In the genomic region with DNA sequence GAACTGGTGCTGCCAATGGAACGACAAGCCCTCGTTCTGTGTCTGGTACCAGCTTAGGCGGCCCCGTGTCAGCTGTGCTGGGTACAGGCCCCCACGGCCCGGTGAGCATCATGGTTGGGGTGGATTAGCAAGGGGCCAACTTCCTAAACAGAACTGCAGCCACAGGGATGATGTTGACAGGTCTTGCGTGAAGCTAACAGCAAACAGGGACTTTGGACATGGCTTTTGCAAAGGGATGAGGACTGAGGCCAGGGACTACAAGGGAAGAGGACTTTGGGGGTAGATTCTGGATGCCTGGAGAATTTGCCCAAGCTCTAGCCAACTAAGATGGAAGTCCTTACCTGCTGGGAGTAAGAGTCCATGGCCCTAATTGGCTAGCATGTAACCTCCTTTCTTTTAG, we compare ENCODE assay signal across 30 mouse cellular contexts. TPM values are rescaled to one million over a fixed set of nuclear protein-coding genes. Genes with fewer than 3 reads are reported as not detected.
DNase-seq lines count a peak whose midpoint lies in the region; ATAC-seq and TF ChIP-seq lines count a peak whose summit lies in the region.
"Had no signal": no experiment of that assay in that cellular context is flagged by ENCODE, and none has a peak within 500 bp of the region (broad histone marks: within the 10 kb centered on the region; RNA-seq: fewer than 3 reads in every experiment).

No protein-coding gene starts in this region.

- no peak overlapping the region for H3K9ac ChIP-seq in liver, adult 2 months (ENCODE audit: low read depth, low read length)
- no peak overlapping the region for H3K9ac ChIP-seq in liver, embryonic 12.5 days
- no peak overlapping the region for H3K9ac ChIP-seq in liver, embryonic 13.5 days
- H3K9ac ChIP-seq in liver, embryonic 15.5 days = no peak overlapping the region
- H3K9ac ChIP-seq in liver, postnatal 0 days (replicated peaks) = no peak overlapping the region
- H3K9ac ChIP-seq: embryonic facial prominence, embryonic 13.5 days; embryonic facial prominence, embryonic 15.5 days; forebrain, embryonic 12.5 days had no signal

- no peak for TF ChIP-seq EP300 in liver, postnatal 0 days (IDR thresholded peaks at IDR 0.05; ENCODE audit: low read depth)

- ATAC-seq in liver, embryonic 12.5 days = no peak
- peak; percentile 58; the same call in 1 of the 2 replicates for ATAC-seq in liver, embryonic 13.5 days (ENCODE audit: low read depth)
- ATAC-seq in liver, embryonic 15.5 days (ENCODE audit: insufficient read depth) = 0 out of 2 replicates have a peak, but pooled peaks have one; percentile 44
- peak; percentile 80 for ATAC-seq in liver, postnatal 0 days
- no peak for ATAC-seq in granulocyte monocyte progenitor cell, adult 5-6 weeks (replicated peaks; ENCODE audit: poor library complexity, severe bottlenecking)
- ATAC-seq: forebrain, embryonic 14.5 days had no signal

- no peak for TF ChIP-seq CTCF in liver, adult 2 months (IDR thresholded peaks at IDR 0.05; ENCODE audit: low read depth, low read length)
- TF ChIP-seq CTCF in liver, postnatal 0 days (IDR thresholded peaks at IDR 0.05; ENCODE audit: low read depth) = no peak

- H3K27me3 ChIP-seq in liver, adult 2 months (ENCODE audit: control insufficient read depth, insufficient read depth, low read length) = no peaks in the 10 kb centered on the region
- H3K27me3 ChIP-seq in liver, embryonic 12.5 days (replicated peaks) = peaks cover 10% of the 10 kb centered on the region
- H3K27me3 ChIP-seq in liver, embryonic 13.5 days = no peaks in the 10 kb centered on the region
- no peaks in the 10 kb centered on the region for H3K27me3 ChIP-seq in liver, embryonic 15.5 days
- H3K27me3 ChIP-seq in liver, postnatal 0 days (ENCODE audit: insufficient read depth, low read length) = no peaks in the 10 kb centered on the region
- H3K27me3 ChIP-seq: embryonic facial prominence, embryonic 13.5 days; embryonic facial prominence, embryonic 15.5 days; forebrain, embryonic 12.5 days had no signal

- 0 out of 2 replicates have a peak, but pooled peaks cover 4% of the 10 kb centered on the region for H3K4me1 ChIP-seq in liver, adult 2 months (ENCODE audit: control insufficient read depth, insufficient read depth, low read length)
- H3K4me1 ChIP-seq in liver, embryonic 12.5 days = 0 out of 2 replicates have a peak, but pooled peaks cover 4% of the 10 kb centered on the region
- H3K4me1 ChIP-seq in liver, embryonic 13.5 days (replicated peaks) = peaks cover 9% of the 10 kb centered on the region; the same call in 1 of the 2 replicates
- 0 out of 2 replicates have a peak, but pooled peaks cover 2% of the 10 kb centered on the region for H3K4me1 ChIP-seq in liver, embryonic 15.5 days (replicated peaks)
- H3K4me1 ChIP-seq in liver, postnatal 0 days (ENCODE audit: insufficient read depth) = 0 out of 2 replicates have a peak, but pooled peaks cover 5% of the 10 kb centered on the region
- H3K4me1 ChIP-seq: embryonic facial prominence, embryonic 13.5 days; embryonic facial prominence, embryonic 15.5 days; forebrain, embryonic 12.5 days had no signal

- TF ChIP-seq POLR2A in liver, adult 2 months (IDR thresholded peaks at IDR 0.05; ENCODE audit: extremely low read depth, insufficient read depth, low read length) = no peak

- H3K36me3 ChIP-seq in liver, adult 2 months (ENCODE audit: control insufficient read depth, insufficient read depth, low read length) = no peaks in the 10 kb centered on the region
- H3K36me3 ChIP-seq in liver, embryonic 12.5 days = no peaks in the 10 kb centered on the region
- H3K36me3 ChIP-seq in liver, embryonic 13.5 days = no peaks in the 10 kb centered on the region
- H3K36me3 ChIP-seq in liver, embryonic 15.5 days (replicated peaks) = no peaks in the 10 kb centered on the region
- H3K36me3 ChIP-seq in liver, postnatal 0 days (replicated peaks; ENCODE audit: insufficient read depth, low read length) = no peaks in the 10 kb centered on the region
- H3K36me3 ChIP-seq: embryonic facial prominence, embryonic 13.5 days; embryonic facial prominence, embryonic 15.5 days; forebrain, embryonic 10.5 days; forebrain, embryonic 12.5 days had no signal

- H3K79me2 ChIP-seq in liver, adult 2 months (ENCODE audit: control insufficient read depth, insufficient read depth, low read length) = no peaks in the 10 kb centered on the region

- H3K4me2 ChIP-seq in liver, embryonic 12.5 days = no peak overlapping the region
- no peak overlapping the region for H3K4me2 ChIP-seq in liver, embryonic 13.5 days
- H3K4me2 ChIP-seq in liver, embryonic 15.5 days = no peak overlapping the region
- H3K4me2 ChIP-seq in liver, postnatal 0 days (ENCODE audit: low read depth, low read length) = no peak overlapping the region
- H3K4me2 ChIP-seq: embryonic facial prominence, embryonic 13.5 days; embryonic facial prominence, embryonic 15.5 days; forebrain, embryonic 12.5 days had no signal

- H3K4me3 ChIP-seq in liver, adult 2 months (ENCODE audit: insufficient read depth, low read depth, low read length) = no peak overlapping the region
- no peak overlapping the region for H3K4me3 ChIP-seq in liver, embryonic 12.5 days
- H3K4me3 ChIP-seq in liver, embryonic 13.5 days (replicated peaks) = no peak overlapping the region
- H3K4me3 ChIP-seq in liver, embryonic 15.5 days (replicated peaks) = no peak overlapping the region
- H3K4me3 ChIP-seq in liver, postnatal 0 days (ENCODE audit: low read depth, low read length) = no peak overlapping the region
- H3K4me3 ChIP-seq: embryonic facial prominence, embryonic 13.5 days; embryonic facial prominence, embryonic 15.5 days; erythroblast, embryonic 14.5 days; forebrain, embryonic 10.5 days; forebrain, embryonic 12.5 days had no signal

- WGBS in liver, adult 2 months = 43% methylated on average over 7 of the region's 7 CpGs
- 76% methylated on average over 7 of the region's 7 CpGs for WGBS in liver, embryonic 12.5 days (ENCODE audit: insufficient replicate concordance)
- 78% methylated on average over 7 of the region's 7 CpGs for WGBS in liver, embryonic 13.5 days (ENCODE audit: insufficient replicate concordance)
- 58% methylated on average over 7 of the region's 7 CpGs for WGBS in liver, embryonic 15.5 days (ENCODE audit: insufficient replicate concordance)
- 69% methylated on average over 7 of the region's 7 CpGs for WGBS in liver, postnatal 0 days (ENCODE audit: insufficient replicate concordance)

- H3K27ac ChIP-seq in liver, adult 2 months (replicated peaks; ENCODE audit: insufficient read depth, low read depth, low read length) = no peak overlapping the region
- H3K27ac ChIP-seq in liver, embryonic 12.5 days = no peak overlapping the region
- H3K27ac ChIP-seq in liver, embryonic 13.5 days = no peak overlapping the region
- H3K27ac ChIP-seq in liver, embryonic 15.5 days (replicated peaks) = no peak overlapping the region
- H3K27ac ChIP-seq in liver, postnatal 0 days (ENCODE audit: low read depth) = no peak overlapping the region
- H3K27ac ChIP-seq: embryonic facial prominence, embryonic 13.5 days; embryonic facial prominence, embryonic 15.5 days; forebrain, embryonic 10.5 days; forebrain, embryonic 12.5 days had no signal

- no peaks in the 10 kb centered on the region for H3K9me3 ChIP-seq in liver, embryonic 12.5 days (replicated peaks)
- H3K9me3 ChIP-seq in liver, embryonic 13.5 days (replicated peaks) = no peaks in the 10 kb centered on the region
- no peaks in the 10 kb centered on the region for H3K9me3 ChIP-seq in liver, embryonic 15.5 days (replicated peaks)
- no peaks in the 10 kb centered on the region for H3K9me3 ChIP-seq in liver, postnatal 0 days (ENCODE audit: low read length)
- H3K9me3 ChIP-seq: embryonic facial prominence, embryonic 15.5 days; forebrain, embryonic 10.5 days; forebrain, embryonic 12.5 days had no signal

- DNase-seq in liver, adult 2 months (ENCODE audit: extremely low read depth, low read depth, low spot score) = peak; percentile 53
- DNase-seq in liver, embryonic 13.5 days = no peak
- peak; percentile 19 for DNase-seq in liver, postnatal 0 days
- DNase-seq in gastrocnemius, adult 18-20 months (ENCODE audit: low spot score) = no peak
- DNase-seq: adrenal gland, adult 2 months; adrenal gland, postnatal 10 days; adrenal gland, postnatal 25 days; cerebellum, adult 11 months; cerebellum, adult 18-20 months; cerebellum, adult 8-10 months; cerebellum, adult 9-11 months; cerebellum, postnatal 14 days; cerebellum, postnatal 36 days; embryo, embryonic 11 days had no signal

RNA-seq across cellular contexts. Expression of gene Muc20, which starts 30.3 kb away (rescaled TPM):
- not detected in 2 replicates for total RNA-seq in liver, adult 2 months (2014; rRNA removed)
- polyA plus RNA-seq in liver, adult 2 months (2012; rRNA removed) = not detected in 2 replicates
- polyA plus RNA-seq in liver, embryonic 12.5 days (2016; fragmentation: Nextera tagmentation; extraction: Ambion mirVana) = not detected in 2 replicates
- polyA plus RNA-seq in liver, embryonic 13.5 days (2015; fragmentation: Nextera tagmentation; extraction: Ambion mirVana) = 0.05 TPM in 1 of 2 replicates, not detected in the other
- polyA plus RNA-seq in liver, embryonic 15.5 days (2015; fragmentation: Nextera tagmentation; extraction: Ambion mirVana) = 0.10 TPM in 1 of 2 replicates, not detected in the other
- 0.08 TPM in 1 of 2 replicates, not detected in the other for polyA plus RNA-seq in liver, postnatal 0 days (2015; fragmentation: Nextera tagmentation; extraction: Ambion mirVana)
- total RNA-seq in granulocyte monocyte progenitor cell, adult 5-6 weeks (2014; fragmentation: Nextera tagmentation) = not detected in 2 replicates
- total RNA-seq in granulocyte monocyte progenitor cell, adult 5-6 weeks (2017) = not detected in 2 replicates
- under 1 TPM; 0.32 to 0.40 TPM for total RNA-seq in gastrocnemius, adult 18-20 months (2021)
- total RNA-seq: common myeloid progenitor, adult 5-6 weeks; ES-E14; MEL had no signal
- polyA plus RNA-seq: adrenal gland, adult 2 months; C2C12; embryonic facial prominence, embryonic 11.5 days; embryonic facial prominence, embryonic 13.5 days; forebrain, embryonic 10.5 days; forebrain, embryonic 12.5 days; forebrain, embryonic 14.5 days had no signal

RNA-seq across cellular contexts. Expression of gene Muc4, which starts 31.2 kb away (rescaled TPM):
- total RNA-seq in liver, adult 2 months (2014; rRNA removed) = 0.18 TPM in 1 of 2 replicates, not detected in the other
- 0.02 TPM in 2 replicates for polyA plus RNA-seq in liver, adult 2 months (2012; rRNA removed)
- 0.59 and 0.63 TPM in 2 replicates for polyA plus RNA-seq in liver, embryonic 12.5 days (2016; fragmentation: Nextera tagmentation; extraction: Ambion mirVana)
- 0.54 and 0.67 TPM in 2 replicates for polyA plus RNA-seq in liver, embryonic 13.5 days (2015; fragmentation: Nextera tagmentation; extraction: Ambion mirVana)
- polyA plus RNA-seq in liver, embryonic 15.5 days (2015; fragmentation: Nextera tagmentation; extraction: Ambion mirVana) = 0.67 and 0.77 TPM in 2 replicates
- polyA plus RNA-seq in liver, postnatal 0 days (2015; fragmentation: Nextera tagmentation; extraction: Ambion mirVana) = 0.49 and 0.64 TPM in 2 replicates
- total RNA-seq in granulocyte monocyte progenitor cell, adult 5-6 weeks (2014; fragmentation: Nextera tagmentation) = not detected in 2 replicates
- total RNA-seq in granulocyte monocyte progenitor cell, adult 5-6 weeks (2017) = not detected in 2 replicates
- total RNA-seq in gastrocnemius, adult 18-20 months (2021) = under 1 TPM; 0.02 to 0.41 TPM
- total RNA-seq: adrenal gland, adult 2 months; adrenal gland, postnatal 25 days; common myeloid progenitor, adult 5-6 weeks; MEL had no signal
- polyA plus RNA-seq: adrenal gland, adult 2 months; embryonic facial prominence, embryonic 11.5 days; erythroblast, embryonic 14.5 days; forebrain, embryonic 14.5 days had no signal

RNA-seq across cellular contexts. Expression of gene Smbd1, which starts 43.4 kb away (rescaled TPM):
- total RNA-seq in liver, adult 2 months (2014; rRNA removed) = not detected in 2 replicates
- not detected in 2 replicates for polyA plus RNA-seq in liver, adult 2 months (2012; rRNA removed)
- polyA plus RNA-seq in liver, embryonic 12.5 days (2016; fragmentation: Nextera tagmentation; extraction: Ambion mirVana) = not detected in 2 replicates
- not detected in 2 replicates for polyA plus RNA-seq in liver, embryonic 13.5 days (2015; fragmentation: Nextera tagmentation; extraction: Ambion mirVana)
- polyA plus RNA-seq in liver, embryonic 15.5 days (2015; fragmentation: Nextera tagmentation; extraction: Ambion mirVana) = 0.18 TPM in 1 of 2 replicates, not detected in the other
- 0.33 TPM in 1 of 2 replicates, not detected in the other for polyA plus RNA-seq in liver, postnatal 0 days (2015; fragmentation: Nextera tagmentation; extraction: Ambion mirVana)
- total RNA-seq in granulocyte monocyte progenitor cell, adult 5-6 weeks (2014; fragmentation: Nextera tagmentation) = not detected in 2 replicates
- total RNA-seq in granulocyte monocyte progenitor cell, adult 5-6 weeks (2017) = not detected in 2 replicates
- not detected for total RNA-seq in gastrocnemius, adult 18-20 months (2021)
- total RNA-seq: adrenal gland, adult 2 months; adrenal gland, postnatal 10 days; adrenal gland, postnatal 25 days; adrenal gland, postnatal 4 days; common myeloid progenitor, adult 5-6 weeks; MEL had no signal
- polyA plus RNA-seq: adrenal gland, adult 2 months; brain, embryonic 14.5 days; C2C12; embryonic facial prominence, embryonic 11.5 days; embryonic facial prominence, embryonic 13.5 days; embryonic facial prominence, embryonic 15.5 days; erythroblast, embryonic 14.5 days; forebrain, embryonic 10.5 days; forebrain, embryonic 12.5 days; forebrain, embryonic 14.5 days had no signal

Comparison
In these comparisons a context has a peak if more than half of its experiments do, and no peak if none do; other contexts are left out.
1. DNase-seq: peak in liver, adult 2 months (single experiment) and liver, postnatal 0 days (single experiment); none in liver, embryonic 13.5 days (single experiment) and gastrocnemius, adult 18-20 months (single experiment).
2. ATAC-seq: peak in liver, embryonic 13.5 days (single experiment), liver, embryonic 15.5 days (single experiment) and liver, postnatal 0 days (single experiment); none in liver, embryonic 12.5 days (single experiment) and granulocyte monocyte progenitor cell, adult 5-6 weeks (single experiment).